In the genomic region with DNA sequence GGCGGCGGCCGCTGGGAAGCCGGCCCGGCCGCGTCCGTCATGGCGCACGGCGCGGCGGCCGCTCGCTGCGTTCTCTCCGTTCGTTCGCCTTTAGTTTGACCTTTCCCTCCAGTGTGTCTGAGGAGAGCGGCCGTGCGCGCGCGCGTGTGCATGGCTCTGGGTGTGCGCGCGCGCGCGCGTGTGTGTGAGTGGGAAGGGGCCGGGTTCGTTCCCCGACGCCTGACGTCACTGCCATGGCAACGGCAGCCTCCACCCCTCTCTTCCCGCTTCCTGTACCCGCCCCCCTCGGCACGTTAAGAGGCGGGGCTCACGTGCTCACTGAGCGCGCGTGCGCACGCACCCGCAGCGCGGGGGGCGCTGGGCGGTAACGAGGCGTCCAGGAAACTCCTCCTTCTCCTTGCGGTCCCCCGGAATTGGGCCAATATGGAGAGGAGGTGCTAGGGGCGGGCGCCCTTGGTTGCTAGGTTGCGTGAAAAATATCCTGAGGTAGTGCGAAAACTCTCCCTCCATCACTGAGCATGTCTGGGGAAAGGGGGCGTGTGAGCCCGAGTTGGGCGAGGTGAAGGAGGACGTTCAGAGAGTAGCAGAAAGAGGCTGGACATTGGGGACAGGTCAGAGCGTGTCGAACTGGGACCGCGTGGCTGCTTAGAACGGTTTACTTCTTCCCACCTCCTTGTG, we compare ENCODE assay signal across 8 mouse cellular contexts.
DNase-seq lines count a peak whose midpoint lies in the region; ATAC-seq lines count a peak whose summit lies in the region.

No protein-coding gene starts in this region.

- H3K27ac ChIP-seq in heart, embryonic 14.5 days (replicated peaks in 1 of 2; ENCODE audit: control insufficient read depth in 1 of 2, insufficient read depth in 1 of 2, low read depth in 2 of 2, low read length in 2 of 2): peak overlapping the region; percentile 92 to 99
- peak overlapping the region; percentile 85 for H3K27ac ChIP-seq in liver, embryonic 13.5 days
- H3K27ac ChIP-seq in stomach, embryonic 16.5 days (ENCODE audit: low read length): peak overlapping the region; percentile 97

- peak overlapping the region; percentile 86 for H3K4me2 ChIP-seq in heart, embryonic 14.5 days (ENCODE audit: low read length)
- H3K4me2 ChIP-seq in liver, embryonic 13.5 days: peak overlapping the region; percentile 93
- peak overlapping the region; percentile 59 for H3K4me2 ChIP-seq in stomach, embryonic 16.5 days (ENCODE audit: low read depth, low read length)

- H3K9me3 ChIP-seq in heart, embryonic 14.5 days (ENCODE audit: control insufficient read depth, low read length): no peaks in the 10 kb centered on the region
- no peaks in the 10 kb centered on the region for H3K9me3 ChIP-seq in liver, embryonic 13.5 days (replicated peaks)
- no peaks in the 10 kb centered on the region for H3K9me3 ChIP-seq in stomach, embryonic 16.5 days (replicated peaks; ENCODE audit: control insufficient read depth, low read length)

- peaks cover 4 to 14% of the 10 kb centered on the region in 2 experiments; a peak in 3 of 4 replicates for H3K4me1 ChIP-seq in heart, embryonic 14.5 days (ENCODE audit: control insufficient read depth in 2 of 2, insufficient read depth in 2 of 2, low read length in 2 of 2)
- H3K4me1 ChIP-seq in liver, embryonic 13.5 days (replicated peaks): peaks cover 29% of the 10 kb centered on the region
- peaks cover 8% of the 10 kb centered on the region; the same call in 1 of the 2 replicates for H3K4me1 ChIP-seq in stomach, embryonic 16.5 days (ENCODE audit: control insufficient read depth, insufficient read depth, low read length)

- H3K4me3 ChIP-seq in heart, embryonic 14.5 days (ENCODE audit: control insufficient read depth in 1 of 2, insufficient read depth in 1 of 2, low read depth in 1 of 2, low read length in 2 of 2): peak overlapping the region; percentile 95 to 97
- H3K4me3 ChIP-seq in liver, embryonic 13.5 days (replicated peaks): peak overlapping the region; percentile 91
- H3K4me3 ChIP-seq in stomach, embryonic 16.5 days (replicated peaks; ENCODE audit: low read length): peak overlapping the region; percentile 93

- H3K9ac ChIP-seq in heart, embryonic 14.5 days (ENCODE audit: low read length): peak overlapping the region; percentile 98
- peak overlapping the region; percentile 91 for H3K9ac ChIP-seq in liver, embryonic 13.5 days
- H3K9ac ChIP-seq in stomach, embryonic 16.5 days (ENCODE audit: low read length): peak overlapping the region; percentile 95

- H3K36me3 ChIP-seq in heart, embryonic 14.5 days (ENCODE audit: control insufficient read depth, insufficient read depth, low read length): no peaks in the 10 kb centered on the region
- no peaks in the 10 kb centered on the region for H3K36me3 ChIP-seq in liver, embryonic 13.5 days
- H3K36me3 ChIP-seq in stomach, embryonic 16.5 days (ENCODE audit: control insufficient read depth, insufficient read depth, low read length): no peaks in the 10 kb centered on the region

- ATAC-seq in heart, embryonic 14.5 days (ENCODE audit: insufficient number of reproducible peaks, insufficient read depth, low FRiP score, low read depth): peak; percentile 95
- ATAC-seq in liver, embryonic 13.5 days (ENCODE audit: low read depth): peak; percentile 91
- ATAC-seq in stomach, embryonic 16.5 days (ENCODE audit: insufficient read depth, low FRiP score): peak; percentile 96

- peak; percentile 100 for DNase-seq in CD4-positive, CD25-positive, alpha-beta regulatory T cell, adult 2 months (ENCODE audit: low read depth, low spot score)
- peak; percentile 79 for DNase-seq in c-Kit-negative CD71-positive TER-119-positive erythroid progenitor cells, embryonic 14.5 days (ENCODE audit: low read depth, low spot score)
- DNase-seq in fibroblast of lung, adult 2 months (ENCODE audit: low read depth): peak; percentile 97
- DNase-seq in kidney, postnatal 14 days: peak; percentile 99
- peak; percentile 96 for DNase-seq in liver, embryonic 13.5 days
- DNase-seq in neural tube, embryonic 10.5 days (ENCODE audit: extremely low spot score, low spot score): peak; percentile 98

- no peaks in the 10 kb centered on the region for H3K27me3 ChIP-seq in heart, embryonic 14.5 days (ENCODE audit: control insufficient read depth, insufficient read depth, low read length)
- H3K27me3 ChIP-seq in liver, embryonic 13.5 days: no peaks in the 10 kb centered on the region
- no peaks in the 10 kb centered on the region for H3K27me3 ChIP-seq in stomach, embryonic 16.5 days (ENCODE audit: control insufficient read depth, insufficient read depth, low read length)

- under 1% methylated on average over 69 of the region's 72 CpGs for WGBS in heart, embryonic 14.5 days
- WGBS in liver, embryonic 13.5 days (ENCODE audit: insufficient replicate concordance): under 1% methylated on average over 56 of the region's 72 CpGs
- under 1% methylated on average over 53 of the region's 72 CpGs for WGBS in stomach, embryonic 16.5 days

Comparison
In these comparisons a context has a peak if more than half of its experiments do, and no peak if none do; other contexts are left out.
1. Peak in every context shown above with its lines: DNase-seq, ATAC-seq, H3K4me3 ChIP-seq and H3K27ac ChIP-seq.